Mouse (Mus musculus) heart, embryonic 10.5 days (tissue): ENCODE data around the gene Ppm1n. TPM values are rescaled to one million over a fixed set of nuclear protein-coding genes. Genes with fewer than 3 reads are reported as not detected.

Source experiments
- DNase-seq: peaks from one replicate; pipeline ENCODE4 v3.0.0-alpha.2; 2017; ENCODE audit warnings: low spot score
- H3K27ac ChIP-seq: fragments of 300-500 bp; sonication (generic); 2 replicates; pipeline ENCODE4 v1.5.1; 2016; ENCODE audit warnings: mild to moderate bottlenecking
- H3K27me3 ChIP-seq: fragments of 300-500 bp; sonication (generic); 2 replicates; pipeline ENCODE4 v1.6.1; 2016; ENCODE audit warnings: mild to moderate bottlenecking; ENCODE audit not compliant: poor library complexity, insufficient read depth, severe bottlenecking
- H3K36me3 ChIP-seq: fragments of 300-500 bp; sonication (generic); 2 replicates; pipeline ENCODE4 v1.6.1; 2016; ENCODE audit warnings: mild to moderate bottlenecking, moderate library complexity
- H3K4me1 ChIP-seq: fragments of 300-500 bp; sonication (generic); 2 replicates; pipeline ENCODE4 v1.6.1; 2016; ENCODE audit warnings: mild to moderate bottlenecking
- H3K4me3 ChIP-seq: fragments of 300-500 bp; sonication (generic); 2 replicates; pipeline ENCODE4 v1.5.1; 2016; ENCODE audit warnings: mild to moderate bottlenecking, moderate library complexity
- H3K9me3 ChIP-seq: fragments of 300-500 bp; sonication (generic); 2 replicates; pipeline ENCODE4 v1.6.1; 2016; ENCODE audit warnings: mild to moderate bottlenecking, moderate library complexity
- WGBS: fragments of 180-500 bp; shearing (Covaris S2); methylation state at CpG from one replicate; pipeline ENCODE4 v1.1.7; 2016; 5-methylcytosine and 5-hydroxymethylcytosine counted together
- polyA plus RNA-seq: library from polyadenylated mRNA; unstranded; fragments of >200 nt; fragmentation: Nextera tagmentation; extraction: Ambion mirVana; gene quantifications from 2 replicates; pipeline ENCODE4 v1.2.1, GENCODE M21; 2016

Ppm1n gene
- polyA plus RNA-seq, 1 experiment from 2014 or later: 0.13 TPM

- Histone ChIP-seq H3K36me3 (no peaks in the 10 kb centered on the region), H3K4me3 (no peak overlapping the region), H3K27ac (no peak overlapping the region), H3K9me3 (no peaks in the 10 kb centered on the region), H3K4me1 (peaks cover 36% of the 10 kb centered on the region), H3K27me3 (peaks cover 42% of the 10 kb centered on the region)
- no peak for DNase-seq
- WGBS: 63% methylated on average over 2 of the region's 2 CpGs
These were observed 38.3 kb upstream of the Ppm1n start for GRCm38 (mm10) chr7:19318201-19318600.

- no peaks in the 10 kb centered on the region for H3K9me3 ChIP-seq
- no peak for DNase-seq
- H3K4me1 ChIP-seq: peaks cover 25% of the 10 kb centered on the region
- no peak overlapping the region for H3K4me3 ChIP-seq
- H3K27me3 ChIP-seq: peaks cover 44% of the 10 kb centered on the region
- WGBS: 61% methylated on average over 14 of the region's 14 CpGs
- no peaks in the 10 kb centered on the region for H3K36me3 ChIP-seq
- H3K27ac ChIP-seq: peak overlapping the region; percentile 29; the same call in 1 of the 2 replicates
These were observed 36.7 kb upstream of the Ppm1n start for GRCm38 (mm10) chr7:19316451-19317161.

GRCm38 (mm10) chr7:19314033-19314432 is 34.2 kb upstream of the Ppm1n start:
- Histone ChIP-seq H3K27me3 (peaks cover 39% of the 10 kb centered on the region), H3K4me3 (no peak overlapping the region), H3K4me1 (peaks cover 17% of the 10 kb centered on the region), H3K36me3 (no peaks in the 10 kb centered on the region), H3K9me3 (no peaks in the 10 kb centered on the region), H3K27ac (no peak overlapping the region)
- 45% methylated on average over 5 of the region's 5 CpGs for WGBS
- DNase-seq: no peak

- H3K4me3 ChIP-seq: no peak overlapping the region
- peaks cover 35% of the 10 kb centered on the region for H3K27me3 ChIP-seq
- no peaks in the 10 kb centered on the region for H3K36me3 ChIP-seq
- H3K4me1 ChIP-seq: peaks cover 30% of the 10 kb centered on the region
- H3K9me3 ChIP-seq: no peaks in the 10 kb centered on the region
- H3K27ac ChIP-seq: no peak overlapping the region
- DNase-seq: no peak
- WGBS: 36% methylated on average over 4 of the region's 4 CpGs
These were observed 32.1 kb upstream of the Ppm1n start for GRCm38 (mm10) chr7:19311991-19312390.

GRCm38 (mm10) chr7:19309884-19310641 is 30.2 kb upstream of the Ppm1n start, which contains the start of gene Fosb:
Gene Fosb, minus strand, starts transcription at chr7:19310051.
- WGBS: under 1% methylated on average over 49 of the region's 49 CpGs

GRCm38 (mm10) chr7:19309278-19309883 is 29.5 kb upstream of the Ppm1n start:
- 1% methylated on average over 48 of the region's 48 CpGs for WGBS
- peaks cover 36% of the 10 kb centered on the region for H3K4me1 ChIP-seq
- peak overlapping the region; percentile 86 for H3K4me3 ChIP-seq
- peaks cover 40% of the 10 kb centered on the region for H3K27me3 ChIP-seq
- H3K27ac ChIP-seq: peak overlapping the region; percentile 89
- H3K9me3 ChIP-seq: no peaks in the 10 kb centered on the region
- no peaks in the 10 kb centered on the region for H3K36me3 ChIP-seq
- no peak for DNase-seq

More at GRCm38 (mm10) chr7:19309884-19310641, 30.2 kb upstream of the Ppm1n start, which contains the start of gene Fosb:
- Histone ChIP-seq H3K27ac (peak within 1 kb of the TSS; percentile 89), H3K4me3 (peak within 1 kb of the TSS; percentile 86), H3K9me3 (no peaks in the 10 kb centered on the region), H3K36me3 (no peaks in the 10 kb centered on the region), H3K27me3 (peaks cover 35% of the 10 kb centered on the region), H3K4me1 (peaks cover 29% of the 10 kb centered on the region)
- DNase-seq: peak; percentile 98

- DNase-seq: peak; percentile 98
- H3K27me3 ChIP-seq: peaks cover 46% of the 10 kb centered on the region
These were observed 28.8 kb upstream of the Ppm1n start for GRCm38 (mm10) chr7:19308454-19309277.

GRCm38 (mm10) chr7:19307739-19308453 is 28.0 kb upstream of the Ppm1n start:
- Histone ChIP-seq H3K4me3 (peak overlapping the region; percentile 86), H3K9me3 (no peaks in the 10 kb centered on the region), H3K27ac (peak overlapping the region; percentile 89), H3K4me1 (peaks cover 42% of the 10 kb centered on the region), H3K36me3 (no peaks in the 10 kb centered on the region), H3K27me3 (peaks cover 48% of the 10 kb centered on the region)
- DNase-seq: no peak
- WGBS: 2% methylated on average over 18 of the region's 18 CpGs

More at GRCm38 (mm10) chr7:19308454-19309277, 28.8 kb upstream of the Ppm1n start:
- Histone ChIP-seq H3K9me3 (no peaks in the 10 kb centered on the region), H3K36me3 (no peaks in the 10 kb centered on the region), H3K4me3 (peak overlapping the region; percentile 86), H3K4me1 (peaks cover 42% of the 10 kb centered on the region), H3K27ac (peak overlapping the region; percentile 89)
- WGBS: under 1% methylated on average over 58 of the region's 58 CpGs

GRCm38 (mm10) chr7:19306819-19307738 is 27.2 kb upstream of the Ppm1n start:
- 0 out of 2 replicates have a peak overlapping the region, but pooled peaks have one; percentile 89 for H3K27ac ChIP-seq
- H3K4me1 ChIP-seq: peaks cover 43% of the 10 kb centered on the region
- H3K9me3 ChIP-seq: no peaks in the 10 kb centered on the region
- no peaks in the 10 kb centered on the region for H3K36me3 ChIP-seq
- H3K4me3 ChIP-seq: peak overlapping the region; percentile 86; the same call in 1 of the 2 replicates
- DNase-seq: no peak
- 62% methylated on average over 25 of the region's 25 CpGs for WGBS
- peaks cover 56% of the 10 kb centered on the region for H3K27me3 ChIP-seq

- Histone ChIP-seq H3K4me3 (no peak overlapping the region), H3K27me3 (peaks cover 62% of the 10 kb centered on the region), H3K27ac (no peak overlapping the region), H3K36me3 (no peaks in the 10 kb centered on the region), H3K9me3 (no peaks in the 10 kb centered on the region), H3K4me1 (peaks cover 49% of the 10 kb centered on the region)
- WGBS: 50% methylated on average over 16 of the region's 16 CpGs
- DNase-seq: no peak
These were observed 26.2 kb upstream of the Ppm1n start for GRCm38 (mm10) chr7:19305796-19306765.
